Mouse (Mus musculus) hindbrain, postnatal 0 days (tissue): ENCODE data around the gene Figla. TPM values are rescaled to one million over a fixed set of nuclear protein-coding genes. Genes with fewer than 3 reads are reported as not detected.

Experiments used
- ATAC-seq: fragments of 200-750 bp; cut with Nextera tagmentation; 2 replicates; pipeline ENCODE4 v1.8.0; 2017; ENCODE audit warnings: mild to moderate bottlenecking, moderate TSS enrichment, moderate library complexity
- DNase-seq: peaks from one replicate; pipeline ENCODE4 v3.0.0-alpha.2; 2015; ENCODE audit warnings: low spot score
- H3K27ac ChIP-seq: fragments of 300-500 bp; sonication (generic); 2 replicates; pipeline ENCODE4 v1.5.1; 2014; ENCODE audit warnings: mild to moderate bottlenecking
- H3K27me3 ChIP-seq: fragments of 300-500 bp; sonication (generic); 2 replicates; pipeline ENCODE4 v1.6.1; 2014; ENCODE audit warnings: low read length, mixed read lengths; ENCODE audit not compliant: insufficient read depth
- H3K36me3 ChIP-seq: fragments of 300-500 bp; sonication (generic); 2 replicates; pipeline ENCODE4 v1.6.1; 2014; ENCODE audit warnings: low read length, mixed read lengths; ENCODE audit not compliant: insufficient read depth
- H3K4me1 ChIP-seq: fragments of 300-500 bp; sonication (generic); 2 replicates; pipeline ENCODE4 v1.6.1; 2014; ENCODE audit warnings: antibody characterized with exemption, low read length, mixed read lengths; ENCODE audit not compliant: insufficient read depth
- H3K4me2 ChIP-seq: fragments of 300-500 bp; sonication (generic); 2 replicates; pipeline ENCODE4 v1.6.1; 2014; ENCODE audit warnings: low read depth, mild to moderate bottlenecking, low read length, moderate library complexity, mixed read lengths
- H3K4me3 ChIP-seq: fragments of 300-500 bp; sonication (generic); 2 replicates; pipeline ENCODE4 v1.5.1; 2014; ENCODE audit warnings: low read length
- H3K9ac ChIP-seq: fragments of 300-500 bp; sonication (generic); replicated peaks from 2 replicates; pipeline ENCODE4 v1.6.1; 2014; ENCODE audit warnings: mild to moderate bottlenecking, low read length, moderate library complexity, mixed read lengths
- H3K9me3 ChIP-seq: fragments of 300-500 bp; sonication (generic); 2 replicates; pipeline ENCODE4 v1.6.1; 2016; ENCODE audit warnings: low read length, mixed read lengths
- CTCF ChIP-seq: IDR thresholded peaks from 2 replicates; pipeline ENCODE4 v1.5.1; 2016; ENCODE audit warnings: antibody characterized with exemption, control low read depth, low read depth
- WGBS: fragments of 180-500 bp; shearing (Covaris S2); extraction: QIAGEN DNeasy Blood & Tissue Kit; methylation state at CpG from one replicate; pipeline ENCODE4 v1.1.7; 2014; 5-methylcytosine and 5-hydroxymethylcytosine counted together
- polyA plus RNA-seq: library from polyadenylated mRNA; unstranded; fragments of >200 nt; fragmentation: Nextera tagmentation; extraction: Ambion mirVana; gene quantifications from 2 replicates; pipeline ENCODE4 v1.2.1, GENCODE M21; 2015
- total RNA-seq: library from RNA; depleted of rRNA; stranded (reverse); fragments of >200 nt; gene quantifications from 2 replicates; pipeline ENCODE4 v1.2.3, GENCODE M21; 2014

The Figla gene
- total and polyA plus RNA-seq, 2 experiments from 2014 or later: not detected

DNA sequence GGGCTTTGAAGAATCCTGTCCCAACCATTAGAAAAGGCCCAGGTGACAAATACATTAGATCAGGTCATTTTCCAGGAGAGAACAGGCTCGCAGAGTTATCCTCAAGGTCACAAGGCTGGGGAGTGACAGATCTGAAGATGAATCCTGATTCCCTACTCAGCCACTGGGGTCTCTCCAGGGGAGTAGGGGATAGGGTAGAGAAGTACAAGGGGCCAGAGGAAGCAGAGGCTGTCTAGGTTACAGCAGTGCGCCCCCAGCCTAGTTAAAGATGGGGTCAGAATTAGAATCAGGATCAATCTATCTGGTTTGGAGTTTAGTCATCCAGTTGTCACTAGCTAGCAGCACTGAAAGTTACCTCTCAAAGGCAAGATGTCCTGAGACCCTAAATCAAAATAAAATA, 12.2 kb downstream of the Figla start:
- H3K36me3 ChIP-seq: no peaks in the 10 kb centered on the region
- peak overlapping the region; percentile 86 for H3K9ac ChIP-seq
- H3K27ac ChIP-seq: peak overlapping the region; percentile 86
- ATAC-seq (peak; percentile 53; the same call in 1 of the 2 replicates), DNase-seq (no peak)
- H3K4me2 ChIP-seq: peak overlapping the region; percentile 75
- peaks cover 13% of the 10 kb centered on the region; the same call in 1 of the 2 replicates for H3K4me1 ChIP-seq
- H3K4me3 ChIP-seq: peak overlapping the region; percentile 49
- H3K9me3 ChIP-seq: no peaks in the 10 kb centered on the region
- WGBS: 47% methylated on average over 2 of the region's 2 CpGs
- no peaks in the 10 kb centered on the region for H3K27me3 ChIP-seq
- no peak for TF ChIP-seq CTCF

GRCm38 (mm10) chr6:86028601-86029322, 12.8 kb downstream of the Figla start, which contains the start of gene Add2:
TSS of gene Add2 (plus strand) at chr6:86028681.
- under 1% methylated on average over 56 of the region's 56 CpGs for WGBS
- peak within 1 kb of the TSS; percentile 75 for H3K4me2 ChIP-seq
- H3K27me3 ChIP-seq: no peaks in the 10 kb centered on the region
- DNase-seq (peak; percentile 86), ATAC-seq (peak; percentile 87)
- peak; percentile 51; the same call in 1 of the 2 replicates for TF ChIP-seq CTCF
- H3K4me3 ChIP-seq: peak within 1 kb of the TSS; percentile 49
- H3K4me1 ChIP-seq: peaks cover 13% of the 10 kb centered on the region; the same call in 1 of the 2 replicates
- H3K9ac ChIP-seq: peak within 1 kb of the TSS; percentile 86
- no peaks in the 10 kb centered on the region for H3K9me3 ChIP-seq
- H3K36me3 ChIP-seq: no peaks in the 10 kb centered on the region
- peak within 1 kb of the TSS; percentile 86 for H3K27ac ChIP-seq

- H3K4me3 ChIP-seq: peak overlapping the region; percentile 49
- no peaks in the 10 kb centered on the region for H3K9me3 ChIP-seq
- no peak for TF ChIP-seq CTCF
- peak overlapping the region; percentile 86 for H3K9ac ChIP-seq
- ATAC-seq (peak; percentile 16; the same call in 1 of the 2 replicates), DNase-seq (peak; percentile 25)
- WGBS: 5% methylated on average over 6 of the region's 6 CpGs
- H3K36me3 ChIP-seq: no peaks in the 10 kb centered on the region
- H3K27ac ChIP-seq: peak overlapping the region; percentile 86
- peaks cover 13% of the 10 kb centered on the region; the same call in 1 of the 2 replicates for H3K4me1 ChIP-seq
- H3K27me3 ChIP-seq: no peaks in the 10 kb centered on the region
- peak overlapping the region; percentile 75 for H3K4me2 ChIP-seq
Observed at GRCm38 (mm10) chr6:86029323-86029713, 13.3 kb downstream of the Figla start.

DNA sequence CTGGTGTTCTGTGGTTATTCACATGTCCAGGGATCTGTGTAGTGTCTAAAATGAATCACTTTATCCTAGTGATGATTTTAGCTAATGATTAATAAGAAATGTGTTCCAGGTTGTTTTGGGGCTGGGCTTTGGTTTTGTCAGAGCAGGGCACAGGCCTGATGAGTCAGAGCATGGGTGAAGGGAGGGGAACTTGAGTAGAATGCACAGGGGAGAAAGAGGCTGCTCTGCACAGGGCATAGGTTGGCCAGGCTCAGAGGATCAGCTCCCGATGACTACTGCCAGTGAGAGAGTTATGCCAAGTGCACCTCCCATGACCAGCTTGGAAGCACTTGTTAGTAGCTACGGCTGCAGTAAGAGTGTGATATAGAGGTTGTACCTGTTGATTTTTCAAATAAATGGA, 15.6 kb downstream of the Figla start:
- Histone ChIP-seq H3K36me3 (no peaks in the 10 kb centered on the region), H3K27ac (no peak overlapping the region), H3K9ac (0 out of 2 replicates have a peak overlapping the region, but pooled peaks have one; percentile 19), H3K27me3 (no peaks in the 10 kb centered on the region), H3K4me1 (peaks cover 13% of the 10 kb centered on the region; the same call in 1 of the 2 replicates), H3K4me3 (peak overlapping the region; percentile 12), H3K4me2 (peak overlapping the region; percentile 75), H3K9me3 (no peaks in the 10 kb centered on the region)
- TF ChIP-seq CTCF: no peak
- DNase-seq (no peak), ATAC-seq (no peak)
- 45% methylated on average over 2 of the region's 2 CpGs for WGBS

- ATAC-seq (no peak), DNase-seq (no peak)
- Histone ChIP-seq H3K9me3 (no peaks in the 10 kb centered on the region), H3K36me3 (no peaks in the 10 kb centered on the region), H3K9ac (no peak overlapping the region), H3K4me1 (peaks cover 13% of the 10 kb centered on the region; the same call in 1 of the 2 replicates), H3K4me2 (no peak overlapping the region), H3K27me3 (no peaks in the 10 kb centered on the region), H3K27ac (no peak overlapping the region), H3K4me3 (no peak overlapping the region)
- 77% methylated on average over 1 of the region's 1 CpGs for WGBS
- TF ChIP-seq CTCF: no peak
Observed at GRCm38 (mm10) chr6:86033635-86034034, 17.7 kb downstream of the Figla start.

DNA sequence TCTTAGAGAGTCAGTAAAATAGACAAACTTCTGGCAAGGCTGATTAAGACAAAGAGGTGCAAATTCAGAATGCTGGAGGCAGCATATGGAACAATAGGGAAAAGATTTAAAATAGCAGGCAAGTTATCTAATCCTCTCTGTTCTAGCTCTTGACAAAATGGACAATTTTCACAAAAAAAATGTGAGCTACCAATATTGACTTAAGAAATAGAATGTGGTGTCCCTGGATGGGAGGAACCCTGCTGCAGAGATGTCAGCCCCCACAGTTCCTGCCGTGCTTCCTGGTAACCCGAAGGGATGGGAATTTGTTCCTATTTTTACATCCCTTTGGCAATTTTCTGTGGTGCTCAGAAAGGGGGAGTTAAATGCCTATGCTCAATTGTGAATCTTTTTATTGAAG, 22.9 kb downstream of the Figla start:
- H3K9me3 ChIP-seq: no peaks in the 10 kb centered on the region
- H3K4me3 ChIP-seq: no peak overlapping the region
- no peak overlapping the region for H3K27ac ChIP-seq
- ATAC-seq: no peak
- DNase-seq: no peak
- H3K4me1 ChIP-seq: no peaks in the 10 kb centered on the region
- H3K27me3 ChIP-seq: no peaks in the 10 kb centered on the region
- H3K9ac ChIP-seq: no peak overlapping the region
- TF ChIP-seq CTCF: no peak
- 50% methylated on average over 2 of the region's 2 CpGs for WGBS
- no peak overlapping the region for H3K4me2 ChIP-seq
- H3K36me3 ChIP-seq: no peaks in the 10 kb centered on the region

DNA sequence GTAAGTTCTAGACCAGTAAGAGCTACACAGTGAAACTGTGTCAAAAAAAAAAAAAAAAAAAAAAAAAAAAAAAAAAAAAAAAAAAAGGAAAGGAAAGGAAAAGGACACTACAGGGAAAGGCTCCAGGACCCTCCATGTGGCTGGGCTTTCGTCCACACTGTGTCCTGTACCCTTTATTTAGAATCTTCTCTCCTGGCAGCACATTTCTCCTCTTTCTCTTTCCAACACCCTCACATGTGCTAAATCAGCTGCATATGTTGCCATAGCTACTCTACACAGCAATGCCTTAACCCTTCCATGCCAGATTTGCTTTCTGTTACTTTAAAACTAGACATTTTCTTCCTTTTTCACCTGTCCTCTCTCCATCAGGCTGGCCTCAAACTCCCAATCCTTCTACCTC, 24.2 kb downstream of the Figla start:
- H3K4me2 ChIP-seq: no peak overlapping the region
- no peak overlapping the region for H3K4me3 ChIP-seq
- H3K9me3 ChIP-seq: no peaks in the 10 kb centered on the region
- H3K36me3 ChIP-seq: no peaks in the 10 kb centered on the region
- no peaks in the 10 kb centered on the region for H3K4me1 ChIP-seq
- whole genome bisulfite sequencing: 24% methylated on average over 1 of the region's 1 CpGs
- DNase-seq: peak; percentile 51
- no peak overlapping the region for H3K27ac ChIP-seq
- peak; percentile 68; the same call in 1 of the 2 replicates for ATAC-seq
- no peaks in the 10 kb centered on the region for H3K27me3 ChIP-seq
- no peak for TF ChIP-seq CTCF
- no peak overlapping the region for H3K9ac ChIP-seq
